Mouse (Mus musculus) G1E (cell line): ENCODE measurements at regions not wholly inside any gene's neighbourhood (a gene's known extent, or its start where the extent isn't known, plus 50 kb on each side); places are given as distances from the start of the nearest gene placed in this dataset.

Experiments used
- ATAC-seq: 2 replicates; pipeline ENCODE4 v1.8.0; 2016; ENCODE audit warnings: mild to moderate bottlenecking; ENCODE audit not compliant: insufficient number of reproducible peaks, poor library complexity, low FRiP score, severe bottlenecking; ENCODE audit errors: extremely low read depth
- DNase-seq: peaks from one replicate; pipeline ENCODE4 v3.0.0; 2012; ENCODE audit warnings: low spot score
- H3K27me3 ChIP-seq: 2 replicates; pipeline ENCODE4 v1.6.1; 2012; ENCODE audit warnings: mild to moderate bottlenecking, low read length, inconsistent platforms; ENCODE audit not compliant: insufficient read depth
- H3K36me3 ChIP-seq: replicated peaks from 2 replicates; pipeline ENCODE3; 2012; ENCODE audit warnings: mild to moderate bottlenecking, inconsistent platforms
- H3K4me1 ChIP-seq: 2 replicates; pipeline ENCODE4 v1.6.1; 2012; ENCODE audit warnings: low read depth, low read length, inconsistent platforms, mixed read lengths; ENCODE audit not compliant: insufficient read depth
- H3K4me3 ChIP-seq: 2 replicates; pipeline ENCODE4 v1.5.1; 2012; ENCODE audit warnings: low read depth, mild to moderate bottlenecking, inconsistent platforms, low read length, moderate library complexity, mixed read lengths
- H3K9me3 ChIP-seq: replicated peaks from 2 replicates; pipeline ENCODE4 v1.6.1; 2012; ENCODE audit warnings: inconsistent platforms
- CTCF ChIP-seq: IDR thresholded peaks from 2 replicates; pipeline ENCODE4 v1.5.1; 2012; ENCODE audit warnings: low read depth, low read length, inconsistent platforms, mixed read lengths
- GATA1 ChIP-seq: IDR thresholded peaks from 2 replicates; pipeline ENCODE4 v1.6.1; 2012; ENCODE audit warnings: borderline replicate concordance, low read length, inconsistent platforms, mixed read lengths
- GATA2 ChIP-seq: IDR thresholded peaks from 2 replicates; pipeline ENCODE4 v1.6.1; 2012; ENCODE audit warnings: low read depth, low read length, inconsistent platforms, borderline replicate concordance
- POLR2AphosphoS5 ChIP-seq: IDR thresholded peaks from 2 replicates; pipeline ENCODE4 v1.6.1; 2012; ENCODE audit warnings: low read depth, low read length, inconsistent platforms; ENCODE audit not compliant: insufficient replicate concordance
- TAL1 ChIP-seq: conservative IDR thresholded peaks from 2 replicates; pipeline ENCODE4 v1.6.1; 2012; ENCODE audit warnings: low read depth, low read length, inconsistent platforms, mixed read lengths

GRCm38 (mm10) chr7:136083571-136084342, 367.6 kb upstream of the Mki67 start:
- ATAC-seq (no peak), DNase-seq (no peak)
- Histone ChIP-seq H3K36me3 (no peaks in the 10 kb centered on the region), H3K27me3 (no peaks in the 10 kb centered on the region), H3K4me3 (no peak overlapping the region), H3K4me1 (no peaks in the 10 kb centered on the region), H3K9me3 (peaks cover 80% of the 10 kb centered on the region)
- no peak for TF ChIP-seq CTCF
- no peak for TF ChIP-seq GATA1

- no peak overlapping the region for H3K4me3 ChIP-seq
- no peak for TF ChIP-seq GATA2
- no peak for TF ChIP-seq GATA1
- TF ChIP-seq POLR2AphosphoS5 = no peak
- no peak for TF ChIP-seq CTCF
- no peak for TF ChIP-seq TAL1
- no peak for DNase-seq
- peaks cover 72% of the 10 kb centered on the region for H3K9me3 ChIP-seq
- no peaks in the 10 kb centered on the region for H3K27me3 ChIP-seq
- no peaks in the 10 kb centered on the region for H3K36me3 ChIP-seq
- ATAC-seq = no peak
- no peaks in the 10 kb centered on the region for H3K4me1 ChIP-seq
Observed at GRCm38 (mm10) chr7:136088785-136089184, 372.6 kb upstream of the Mki67 start.

DNA sequence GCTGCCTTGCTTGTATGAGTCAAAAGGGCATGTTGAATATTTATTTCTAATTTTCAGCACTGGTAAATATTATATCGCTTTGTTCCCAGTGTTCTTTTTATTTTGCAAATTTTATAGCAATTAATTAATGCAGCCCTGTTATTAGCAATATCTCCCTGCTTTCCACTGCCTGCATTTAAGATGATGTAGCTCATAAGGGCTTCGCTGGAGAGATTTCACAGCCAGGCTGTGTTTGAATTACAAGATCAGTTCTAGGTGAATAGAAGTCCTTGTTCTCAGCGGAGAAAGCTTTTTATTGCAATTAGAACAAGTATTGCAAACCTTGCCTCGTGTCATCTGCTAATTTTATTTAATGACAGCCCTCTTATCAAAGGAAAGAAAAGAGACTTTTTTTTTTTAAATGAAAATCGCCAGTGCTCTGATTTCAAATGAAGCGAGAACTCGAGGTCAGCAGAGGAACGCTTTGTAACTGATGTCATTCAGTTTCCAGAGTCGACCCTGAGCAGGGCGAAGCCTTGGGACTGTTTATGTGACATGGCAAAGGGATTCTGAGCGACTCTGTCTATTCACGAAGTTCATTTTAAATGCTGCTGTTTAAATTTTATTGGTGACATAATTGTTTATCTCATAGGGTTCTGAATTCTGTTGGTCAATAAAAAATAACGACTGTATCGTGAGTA, 378.7 kb upstream of the Mki67 start:
- H3K4me1 ChIP-seq = no peaks in the 10 kb centered on the region
- no peaks in the 10 kb centered on the region for H3K36me3 ChIP-seq
- DNase-seq (no peak), ATAC-seq (no peak)
- H3K4me3 ChIP-seq = no peak overlapping the region
- H3K9me3 ChIP-seq = peaks cover 61% of the 10 kb centered on the region
- no peak for TF ChIP-seq POLR2AphosphoS5
- no peak for TF ChIP-seq TAL1
- no peak for TF ChIP-seq GATA2
- no peaks in the 10 kb centered on the region for H3K27me3 ChIP-seq

DNA sequence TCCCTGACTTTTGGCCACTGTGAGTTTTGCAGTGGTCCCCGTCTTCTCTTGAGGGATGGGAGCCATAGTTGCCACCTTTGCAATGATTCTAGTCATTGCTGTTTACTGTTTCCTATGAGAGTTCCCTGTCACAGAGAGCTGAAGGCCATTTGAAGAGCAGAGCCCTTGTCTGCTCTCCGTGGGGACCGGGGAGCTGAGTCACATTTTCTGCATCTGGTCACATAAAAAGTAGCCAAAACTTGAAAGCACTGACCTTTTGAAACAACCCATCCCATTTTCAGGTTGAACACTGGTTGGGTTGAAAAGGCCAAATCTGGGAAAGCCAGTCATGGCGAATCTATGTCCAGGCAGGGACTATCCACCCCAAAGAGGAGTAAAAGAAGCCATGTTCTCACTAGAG, 387.9 kb upstream of the Mki67 start:
- Histone ChIP-seq H3K4me1 (no peaks in the 10 kb centered on the region), H3K27me3 (no peaks in the 10 kb centered on the region), H3K4me3 (no peak overlapping the region), H3K36me3 (no peaks in the 10 kb centered on the region), H3K9me3 (peaks cover 33% of the 10 kb centered on the region)
- TF ChIP-seq CTCF (no peak), GATA1 (no peak), POLR2AphosphoS5 (no peak), TAL1 (no peak), GATA2 (no peak)
- no peak for ATAC-seq
- DNase-seq = no peak

DNA sequence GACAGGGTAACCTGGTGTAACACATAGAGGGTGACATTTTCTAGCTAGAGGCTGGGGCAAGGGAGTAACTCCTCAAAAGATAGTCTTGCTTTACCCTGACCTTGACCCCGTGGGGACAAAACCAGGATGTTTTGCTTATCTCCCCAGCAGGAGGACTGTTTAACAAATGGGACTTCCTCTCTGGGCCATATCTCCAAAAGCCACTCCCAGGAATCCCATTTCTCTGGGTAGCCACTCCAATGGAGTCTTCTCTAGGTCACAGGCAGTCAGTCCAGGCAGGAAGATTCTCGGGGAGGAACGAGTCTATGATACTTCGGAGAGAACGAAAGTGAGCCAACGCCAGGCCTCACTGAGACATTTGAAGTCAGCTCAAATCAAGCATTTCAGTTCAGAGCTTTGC, 396.0 kb upstream of the Mki67 start:
- no peak for ATAC-seq
- no peak for DNase-seq
- no peaks in the 10 kb centered on the region for H3K4me1 ChIP-seq

DNA sequence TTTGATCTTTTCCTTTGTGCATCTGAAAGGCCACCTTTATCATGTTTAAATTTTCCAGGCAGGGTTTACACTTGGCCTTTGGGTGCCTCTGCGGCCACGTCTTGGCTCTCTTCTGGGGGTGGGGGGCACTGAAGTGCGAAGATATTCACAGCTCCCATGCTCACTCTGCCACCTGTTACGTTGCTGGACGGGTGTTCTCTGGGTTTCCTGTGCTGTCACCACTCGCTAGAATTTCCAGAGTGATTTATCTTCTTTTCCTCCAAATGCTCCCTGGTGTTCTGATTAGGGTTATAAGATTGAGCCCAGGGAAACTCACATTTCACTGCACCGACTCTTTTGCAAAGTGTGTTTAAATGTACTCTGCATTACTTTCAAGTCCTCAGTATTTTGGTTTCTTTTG, 404.8 kb upstream of the Mki67 start:
- ATAC-seq = no peak
- H3K27me3 ChIP-seq = no peaks in the 10 kb centered on the region
- DNase-seq = no peak

More for the DNA sequence above, 396.0 kb upstream of the Mki67 start:
- Histone ChIP-seq H3K36me3 (no peaks in the 10 kb centered on the region), H3K4me3 (no peak overlapping the region), H3K27me3 (no peaks in the 10 kb centered on the region), H3K9me3 (peaks cover 16% of the 10 kb centered on the region)
- no peak for TF ChIP-seq TAL1
- TF ChIP-seq GATA1 = no peak
- no peak for TF ChIP-seq CTCF
- TF ChIP-seq GATA2 = no peak
- TF ChIP-seq POLR2AphosphoS5 = no peak

DNA sequence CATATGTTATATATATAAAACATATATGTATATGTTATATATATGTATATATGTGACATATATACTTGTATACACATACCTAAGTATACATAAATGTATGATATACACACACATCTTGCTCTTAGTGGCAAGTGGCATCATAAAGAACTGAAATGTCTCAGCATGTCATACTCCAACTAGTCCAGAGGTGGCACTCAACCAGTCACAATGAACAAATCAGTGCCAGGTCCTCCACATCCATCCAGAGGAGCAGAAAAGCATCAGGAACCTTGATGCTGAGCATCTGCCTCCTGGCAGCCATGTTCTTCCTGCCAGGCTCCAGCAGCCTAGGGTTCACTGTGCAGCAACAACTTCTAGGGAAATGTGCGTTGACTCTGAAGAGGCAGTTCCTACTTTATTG, 405.2 kb upstream of the Mki67 start:
- no peaks in the 10 kb centered on the region for H3K36me3 ChIP-seq
- DNase-seq = no peak
- no peaks in the 10 kb centered on the region for H3K4me1 ChIP-seq
- no peak for ATAC-seq
- H3K27me3 ChIP-seq = no peaks in the 10 kb centered on the region
- H3K4me3 ChIP-seq = no peak overlapping the region
- no peak for TF ChIP-seq CTCF
- TF ChIP-seq POLR2AphosphoS5 = no peak
- H3K9me3 ChIP-seq = peaks cover 38% of the 10 kb centered on the region

More for the DNA sequence above, 404.8 kb upstream of the Mki67 start:
- Histone ChIP-seq H3K36me3 (no peaks in the 10 kb centered on the region), H3K9me3 (peaks cover 39% of the 10 kb centered on the region), H3K4me3 (no peak overlapping the region), H3K4me1 (no peaks in the 10 kb centered on the region)
- no peak for TF ChIP-seq CTCF
- no peak for TF ChIP-seq TAL1
- no peak for TF ChIP-seq GATA2
- TF ChIP-seq GATA1 = no peak
